Mouse (Mus musculus): ENCODE results near the gene Wscd1.
A peak's percentile ranks its signal among the peaks of the same experiment; 100 is the strongest.

The Wscd1 gene

DNA sequence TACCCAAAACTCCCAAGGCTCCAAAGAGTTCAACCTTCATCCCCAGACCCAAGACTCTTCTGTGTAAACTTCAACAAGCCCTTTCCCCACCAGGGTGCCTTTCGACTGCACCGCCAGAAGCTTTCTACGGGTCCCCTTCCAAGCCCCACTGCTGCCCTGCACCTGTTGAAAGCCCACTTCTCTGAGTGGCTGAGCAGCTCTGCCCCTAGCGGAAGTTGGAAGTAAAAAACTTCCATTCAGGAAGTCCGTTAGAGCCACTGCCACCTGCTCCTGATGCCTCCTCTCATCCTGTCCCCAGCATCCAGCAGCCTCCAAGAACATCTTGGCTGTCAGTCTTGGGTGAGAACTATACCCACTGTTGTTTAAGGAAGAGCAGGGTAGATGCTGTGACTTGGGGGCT, at the start of gene Wscd1:
Gene Wscd1 (plus strand): TSS at position 250 of the 400 bp plus-strand sequence.
- no peak for DNase-seq (ENCODE audit: low read depth, low spot score)

DNA sequence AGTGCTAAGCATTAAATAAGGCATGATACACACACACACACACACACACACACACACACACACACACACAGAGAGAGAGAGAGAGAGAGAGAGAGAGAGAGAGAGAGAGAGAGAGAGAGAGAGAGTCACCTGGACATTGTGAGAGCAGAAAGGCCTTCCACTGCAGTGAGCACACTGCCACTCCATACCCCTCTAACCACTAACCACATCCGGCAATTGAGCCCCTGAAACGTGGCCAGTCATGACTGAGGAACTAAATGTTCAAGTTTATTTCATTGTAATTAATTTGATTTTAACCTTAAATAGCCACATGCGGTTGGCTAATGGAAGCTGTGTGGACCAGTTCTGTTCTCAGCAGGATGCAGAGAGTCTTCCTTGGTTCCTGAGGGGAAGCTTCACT, 21.7 kb upstream of the Wscd1 start:
- no peak for DNase-seq (ENCODE audit: low read depth, low spot score)

DNA sequence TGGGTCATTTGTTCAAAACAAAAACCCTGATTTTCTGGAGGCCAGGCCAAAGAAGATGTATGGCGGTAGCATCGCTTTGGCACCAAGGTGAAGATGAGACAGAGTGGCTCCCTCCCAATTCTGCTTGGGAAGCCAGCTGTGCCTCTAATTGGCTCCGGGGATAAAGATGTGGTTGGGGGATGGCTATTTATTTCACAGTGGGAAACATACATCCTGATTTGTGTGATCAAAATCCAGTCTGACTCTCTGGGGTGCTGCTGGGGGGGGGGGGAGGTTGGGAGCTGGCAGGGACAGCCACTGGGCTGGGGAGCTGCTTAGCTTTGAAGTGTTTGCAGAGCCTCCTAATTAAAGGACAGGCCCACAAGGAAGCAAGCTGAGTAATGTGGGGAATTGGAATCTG, 20.4 kb upstream of the Wscd1 start:
- no peak for DNase-seq (ENCODE audit: low read depth, low spot score)

DNA sequence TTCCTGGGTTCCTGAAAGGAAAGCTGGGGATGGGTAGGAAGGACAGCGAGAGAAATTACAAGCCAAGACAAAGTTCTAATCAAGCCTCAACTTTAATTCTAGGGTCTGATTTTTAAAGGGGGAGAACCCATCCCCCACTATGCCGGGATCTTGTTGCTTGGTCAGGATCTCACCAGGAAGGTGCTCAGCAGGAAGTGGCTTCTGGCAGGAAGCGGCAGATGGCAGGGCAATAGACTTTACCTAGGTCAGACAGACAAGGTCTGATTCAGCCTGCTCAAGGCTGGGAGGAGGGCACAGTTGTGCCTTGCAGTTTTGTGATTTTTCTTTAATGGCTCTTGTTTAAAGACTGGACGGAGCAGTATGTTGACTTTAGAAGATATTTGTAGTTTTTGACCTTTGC, 15.9 kb upstream of the Wscd1 start:
- DNase-seq (ENCODE audit: low read depth, low spot score): no peak

DNA sequence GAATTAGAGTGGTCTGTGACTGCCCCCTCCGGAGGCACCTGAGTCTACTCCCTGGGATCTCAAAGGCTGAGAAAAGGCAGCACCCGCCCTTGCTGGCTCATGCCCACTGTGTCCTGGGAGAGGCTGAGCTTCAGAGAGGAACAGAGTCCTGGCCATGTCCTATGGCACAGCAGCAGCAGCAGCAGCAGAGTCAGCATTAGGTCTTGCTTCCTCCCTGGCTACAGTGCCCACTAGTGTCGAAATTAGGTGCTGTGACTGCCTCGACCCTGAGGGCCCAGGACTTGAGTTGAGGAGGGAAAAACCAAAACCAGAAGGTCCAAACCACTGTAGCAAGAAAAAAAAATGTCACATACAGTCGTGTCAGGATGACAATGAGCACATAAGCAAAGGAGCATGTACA, 12.6 kb upstream of the Wscd1 start:
- DNase-seq (ENCODE audit: low read depth, low spot score): no peak

DNA sequence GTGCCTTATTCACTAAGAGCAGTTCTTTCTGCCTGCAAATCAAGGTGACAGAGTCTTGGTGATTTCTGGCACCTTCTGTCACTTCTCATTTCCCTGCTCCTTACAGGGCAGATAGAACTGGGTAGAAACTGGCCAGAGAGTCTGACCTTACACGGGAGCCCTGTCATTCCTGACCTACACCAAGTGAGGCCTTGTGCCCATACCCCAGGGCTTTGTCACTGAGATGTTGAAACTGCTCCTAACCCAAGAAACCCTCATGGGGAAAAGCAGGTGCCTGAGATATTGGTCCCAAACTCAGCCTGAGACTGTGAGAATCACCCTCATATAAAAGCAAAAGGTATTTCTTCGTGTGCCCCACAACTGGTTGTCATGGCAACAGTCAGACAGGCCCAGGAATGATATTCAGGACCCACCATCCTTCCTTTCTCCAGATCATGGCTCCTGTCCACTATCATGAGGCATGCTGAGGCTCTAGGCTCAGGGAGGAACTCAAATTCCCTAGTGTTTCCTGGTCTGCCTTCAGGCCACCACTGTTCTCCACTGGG, 11.1 kb upstream of the Wscd1 start:
- no peak for DNase-seq (ENCODE audit: low read depth, low spot score)

DNA sequence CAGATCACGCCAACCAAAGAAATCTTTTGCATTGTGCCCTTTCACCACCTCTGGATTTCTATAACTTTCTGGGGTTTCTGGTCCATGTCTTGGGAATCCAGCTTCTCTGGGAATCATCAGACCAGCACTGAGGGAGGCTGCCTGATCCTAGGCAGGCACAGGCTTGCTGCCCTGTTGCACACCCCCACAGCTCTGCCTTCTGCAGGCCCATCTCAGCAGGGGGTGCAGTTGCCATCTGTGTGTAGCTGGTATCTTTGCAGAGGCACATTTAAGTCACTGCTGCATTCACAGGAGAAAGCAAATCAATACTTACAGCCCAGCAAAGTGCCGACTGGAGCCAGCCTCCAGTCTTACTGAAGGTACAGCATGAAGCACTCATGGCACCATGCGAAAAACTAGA, 3.8 kb upstream of the Wscd1 start:
- peak; percentile 65 for DNase-seq (ENCODE audit: low read depth, low spot score)

DNA sequence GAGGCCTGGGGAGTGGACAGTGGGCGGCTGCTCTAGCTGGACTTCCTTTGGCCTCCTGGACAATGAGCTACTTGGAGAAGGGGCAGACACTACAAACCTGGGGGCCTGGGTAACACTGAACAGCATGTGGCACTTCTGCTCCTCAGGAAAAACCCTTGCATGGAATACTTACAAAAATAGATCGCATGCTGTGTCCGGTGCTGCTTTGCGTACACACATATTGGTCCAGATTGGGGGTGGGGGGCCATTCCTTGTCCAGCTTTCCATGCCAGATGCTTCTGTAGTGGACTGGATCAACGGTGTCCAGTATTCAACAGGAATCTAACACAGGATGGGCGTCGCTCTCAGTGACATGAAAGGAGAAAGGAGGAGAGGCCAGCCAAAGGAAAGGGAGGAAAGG, 2.0 kb upstream of the Wscd1 start:
- no peak for DNase-seq (ENCODE audit: low read depth, low spot score)

DNA sequence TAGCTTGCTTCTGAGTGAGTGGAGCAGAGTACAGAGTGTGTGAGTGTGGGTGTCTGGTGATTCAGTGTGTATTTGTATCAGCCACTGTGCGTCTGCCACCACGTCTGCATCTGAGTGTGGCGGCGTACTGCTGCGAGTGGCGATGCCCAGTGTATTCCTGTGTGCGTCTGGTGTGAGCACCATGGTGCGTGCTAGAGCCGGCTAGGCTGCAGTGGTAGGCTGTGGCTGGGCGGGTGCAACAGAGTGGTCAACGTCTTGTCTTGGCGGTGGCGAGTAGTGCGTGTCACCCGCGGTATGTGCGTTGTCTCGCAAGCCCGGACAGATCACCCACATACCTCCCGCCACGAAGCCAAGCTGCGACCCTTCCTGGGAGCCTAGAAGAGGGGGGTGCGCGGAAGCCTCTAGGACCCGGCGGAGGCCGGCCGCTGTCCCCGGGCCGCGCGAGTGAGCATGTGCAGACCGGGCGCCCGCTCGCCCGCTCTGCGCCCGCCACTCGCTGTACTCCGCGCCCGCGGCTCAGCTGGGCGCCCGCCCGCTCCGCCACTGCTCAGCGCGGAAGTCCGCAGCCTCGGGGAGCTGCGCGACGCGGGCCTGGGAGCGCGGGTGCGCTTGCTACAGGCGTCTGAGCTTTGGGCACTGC, 934 bp downstream of the Wscd1 start:
- DNase-seq (ENCODE audit: low read depth, low spot score): no peak

DNA sequence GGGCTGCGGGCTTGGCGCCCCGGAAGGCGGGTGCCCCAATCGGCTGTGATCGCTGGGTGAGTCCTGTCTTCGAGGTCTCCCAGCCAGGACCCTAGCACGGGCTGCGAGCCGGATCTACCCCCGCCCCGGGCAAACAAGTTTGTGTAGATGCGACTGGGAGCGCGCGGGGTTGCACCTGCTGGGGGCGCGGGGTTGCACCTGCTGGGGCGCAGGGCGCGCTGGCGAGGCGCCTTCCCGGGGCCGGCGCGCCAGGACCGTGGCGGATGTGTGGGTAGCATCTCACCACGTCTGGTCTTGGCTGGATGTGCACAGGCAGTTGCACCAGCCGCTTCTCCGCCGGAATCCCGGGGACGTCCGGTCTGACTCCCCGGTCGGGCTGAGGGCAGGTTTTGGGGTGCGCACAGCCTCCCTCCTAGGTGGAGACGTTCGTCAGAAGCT, 1.5 kb downstream of the Wscd1 start:
- no peak for DNase-seq (ENCODE audit: low read depth, low spot score)

DNA sequence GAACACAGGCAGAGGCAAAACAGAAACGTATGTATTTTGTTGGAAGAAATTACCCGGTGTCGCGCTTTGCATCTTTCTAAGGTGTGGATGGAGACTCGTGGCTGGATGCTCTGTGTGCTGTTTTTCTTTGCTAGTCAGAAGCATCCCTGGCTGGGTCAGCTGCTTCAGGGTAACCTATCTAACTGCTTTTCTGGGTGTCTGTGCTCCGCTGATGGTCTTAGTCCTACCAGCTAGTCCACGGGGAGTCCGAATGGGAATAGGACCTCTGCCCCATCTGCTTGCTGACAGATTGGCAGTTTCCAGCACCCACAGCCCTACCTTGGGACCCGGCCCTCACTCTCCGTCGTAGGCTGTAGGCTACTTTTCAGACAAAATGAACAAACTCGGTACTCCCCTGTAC, 2.0 kb downstream of the Wscd1 start:
- DNase-seq (ENCODE audit: low read depth, low spot score): no peak

DNA sequence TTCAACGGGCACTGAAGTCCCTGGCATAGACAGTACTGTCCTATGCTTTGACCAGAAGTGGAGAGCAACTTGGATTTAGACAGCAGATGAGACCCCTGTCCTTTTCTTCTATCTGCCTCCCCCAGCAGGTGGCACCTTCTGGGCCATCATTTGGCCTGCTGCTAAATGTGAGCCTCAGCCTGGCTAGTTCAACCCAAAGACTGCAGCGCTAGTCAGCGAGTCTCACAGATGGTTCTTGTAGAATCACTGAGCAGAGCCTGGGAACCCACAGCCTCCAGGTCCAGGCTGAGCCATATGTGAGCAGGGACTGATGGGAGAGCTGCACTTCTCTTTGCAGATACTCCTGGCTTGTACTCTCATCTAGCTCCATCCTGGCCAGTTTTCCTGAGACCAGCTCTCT, 2.9 kb downstream of the Wscd1 start:
- DNase-seq (ENCODE audit: low read depth, low spot score): no peak

DNA sequence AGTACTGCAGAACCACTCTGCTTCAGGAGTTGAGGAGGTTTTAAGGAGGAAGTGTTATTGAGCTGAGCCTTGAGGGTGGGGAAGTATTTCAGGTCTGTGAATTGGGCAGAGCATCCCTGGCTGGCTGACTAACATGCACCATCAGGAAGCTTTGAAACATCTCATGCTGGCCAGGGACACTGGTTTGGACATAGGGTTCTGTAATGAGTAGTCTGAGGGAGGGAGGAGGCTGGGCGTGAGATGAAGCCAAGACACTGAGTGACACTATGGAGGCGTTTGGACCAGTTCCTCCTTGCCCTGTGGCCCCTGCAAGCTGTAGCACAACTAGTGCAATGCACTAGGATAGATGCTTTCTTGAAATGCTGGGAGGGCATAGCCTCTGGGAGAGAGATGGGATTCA, 5.4 kb downstream of the Wscd1 start:
- no peak for DNase-seq (ENCODE audit: low read depth, low spot score)

DNA sequence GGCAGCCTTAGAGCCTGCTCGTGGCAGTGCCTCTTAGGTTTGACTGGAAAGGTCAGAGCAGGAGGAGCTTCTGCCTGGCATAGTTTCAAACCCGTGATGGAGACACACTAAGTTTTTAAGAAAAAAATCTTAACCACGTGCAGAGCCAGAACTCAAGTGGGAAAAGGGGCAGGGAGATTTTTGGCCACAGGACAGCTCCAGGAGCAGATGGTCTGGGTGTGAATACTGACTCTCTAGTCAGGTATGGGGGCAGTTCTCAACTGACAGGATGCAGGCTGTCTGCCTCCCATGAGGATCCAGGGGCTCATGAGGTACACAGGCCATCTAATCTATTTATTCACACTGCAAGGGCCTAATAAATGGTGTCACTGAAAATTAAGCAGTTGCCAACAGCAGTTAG, 6.6 kb downstream of the Wscd1 start:
- no peak for DNase-seq (ENCODE audit: low read depth, low spot score)

DNA sequence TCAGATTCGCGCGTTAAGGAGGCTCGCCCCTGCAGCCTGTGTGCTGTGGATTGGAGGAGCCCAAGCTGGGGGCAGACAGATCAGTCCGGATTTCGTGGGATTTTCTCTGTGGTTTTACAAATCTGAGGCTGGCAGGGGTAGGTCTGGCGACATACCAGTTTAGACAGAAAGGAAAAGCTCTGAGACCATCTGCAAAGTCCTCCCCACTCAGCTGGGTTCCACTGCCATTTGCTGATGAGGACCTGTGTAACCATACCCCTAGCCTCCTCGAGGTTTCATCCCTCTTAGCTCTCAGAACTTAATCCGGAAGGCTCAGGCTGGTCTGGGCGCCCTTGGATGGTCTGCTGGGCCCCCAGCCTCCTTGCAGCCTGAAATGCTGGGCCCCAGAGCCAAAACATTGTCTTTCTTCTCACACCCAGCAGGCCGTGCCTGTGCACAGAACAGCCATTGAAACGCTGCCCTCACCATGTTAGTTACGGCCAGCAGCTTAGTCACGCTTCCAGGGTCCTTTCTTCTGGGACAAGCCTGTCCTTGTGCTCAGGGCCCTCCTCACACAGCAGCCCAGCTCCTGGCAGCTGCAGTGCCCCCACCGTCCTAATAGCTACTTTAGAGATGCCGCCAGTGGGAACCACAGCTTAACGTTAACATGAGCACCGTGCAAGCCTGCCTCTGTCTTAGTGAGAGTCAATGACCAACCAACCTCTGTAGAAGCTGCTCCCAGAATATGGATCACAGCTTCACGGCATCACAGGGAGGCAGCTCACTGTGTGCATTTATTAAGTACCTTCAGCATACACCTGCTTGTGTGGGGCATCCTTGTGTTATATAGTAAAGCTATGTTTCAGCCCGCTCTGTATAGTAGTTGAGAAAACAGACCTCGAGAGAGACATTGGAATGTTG, 8.7 kb downstream of the Wscd1 start:
- DNase-seq (ENCODE audit: low read depth, low spot score): peak; percentile 81

DNA sequence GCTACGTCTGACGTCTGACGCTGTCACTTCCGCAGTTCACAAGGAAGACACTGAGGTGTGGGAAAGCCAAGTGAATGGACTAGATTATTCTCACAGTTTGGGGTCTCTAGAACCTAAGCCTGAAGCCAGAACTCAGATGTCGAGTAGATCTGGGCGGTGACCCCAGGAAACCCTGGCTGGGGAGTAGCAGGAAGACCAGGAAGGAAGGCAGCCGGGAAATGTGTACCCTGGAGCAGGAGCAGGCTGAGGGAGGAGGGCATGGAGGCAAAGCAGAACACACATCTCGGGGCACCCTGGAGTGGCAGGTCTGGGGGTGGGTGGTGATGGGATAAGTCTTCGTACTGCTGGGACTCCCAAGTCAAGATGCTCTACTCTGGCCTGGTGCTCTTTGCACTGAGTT, 11.3 kb downstream of the Wscd1 start:
- no peak for DNase-seq (ENCODE audit: low read depth, low spot score)

DNA sequence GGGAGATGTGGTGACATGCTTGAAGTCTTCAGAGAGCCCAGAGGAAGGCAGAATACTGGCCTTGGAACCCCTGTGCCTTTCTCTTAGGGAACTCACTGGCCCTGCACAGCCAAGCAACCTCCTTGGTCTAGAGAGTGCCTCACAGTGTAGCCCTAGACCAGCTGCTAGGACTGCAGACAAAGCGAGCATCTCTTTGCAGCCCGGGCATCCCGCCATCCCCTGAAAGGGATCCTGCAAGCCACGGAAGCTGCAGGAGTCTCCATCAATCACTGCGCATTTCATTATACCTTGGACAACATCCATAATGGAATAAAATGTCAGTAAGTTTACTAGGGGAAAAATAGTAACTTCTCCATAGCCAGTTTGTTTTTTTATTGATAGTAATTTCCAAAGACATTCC, 13.4 kb downstream of the Wscd1 start:
- no peak for DNase-seq (ENCODE audit: low read depth, low spot score)

DNA sequence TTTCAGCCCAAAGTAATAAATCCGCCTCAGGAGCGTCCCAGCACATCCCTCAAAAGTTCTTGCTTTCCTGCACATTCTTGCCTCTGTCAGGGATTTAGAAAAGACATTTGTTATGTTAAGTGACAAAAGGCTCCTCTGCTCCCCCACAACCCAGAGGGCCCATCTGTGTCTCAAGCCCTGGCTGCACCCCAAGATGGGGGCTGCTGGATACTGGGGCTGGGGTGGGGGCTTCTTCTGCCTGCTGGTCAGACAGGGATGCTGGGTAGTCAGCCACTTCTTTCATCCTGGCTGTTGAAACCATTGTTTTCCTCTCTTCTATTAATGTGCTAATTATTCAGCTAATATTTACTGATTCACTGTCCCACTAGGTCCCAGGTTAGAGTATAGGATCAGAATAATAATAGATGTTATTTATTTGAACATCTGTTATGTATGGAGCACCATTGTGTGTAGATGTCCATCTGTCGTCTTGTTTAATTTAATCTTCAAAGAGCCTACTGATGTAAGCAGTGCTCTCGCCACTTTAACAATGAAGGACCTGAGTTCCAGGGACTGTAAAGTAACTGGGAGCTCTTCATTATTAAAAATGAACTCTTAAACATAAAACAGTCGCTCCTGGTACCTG, 14.0 kb downstream of the Wscd1 start:
- DNase-seq (ENCODE audit: low read depth, low spot score): no peak

DNA sequence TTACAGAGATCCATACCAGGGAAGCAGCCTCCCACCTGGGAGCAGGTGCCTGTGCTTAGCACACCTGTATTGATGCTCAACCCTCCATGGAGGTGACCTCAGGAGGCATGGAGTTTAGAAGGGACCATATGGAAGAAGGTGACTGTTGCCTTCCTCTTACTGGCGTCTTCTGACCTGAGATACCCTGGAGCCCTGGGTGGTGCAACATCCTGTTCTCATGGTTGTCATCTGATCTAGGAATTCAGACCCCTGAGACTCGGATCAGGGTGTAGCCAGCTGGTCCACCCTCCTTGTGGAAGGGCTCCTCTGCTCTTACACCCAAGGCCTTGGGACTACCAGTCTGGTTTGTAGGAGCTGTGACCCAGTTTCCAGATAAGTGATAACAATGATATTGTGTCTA, 15.0 kb downstream of the Wscd1 start:
- DNase-seq (ENCODE audit: low read depth, low spot score): no peak

DNA sequence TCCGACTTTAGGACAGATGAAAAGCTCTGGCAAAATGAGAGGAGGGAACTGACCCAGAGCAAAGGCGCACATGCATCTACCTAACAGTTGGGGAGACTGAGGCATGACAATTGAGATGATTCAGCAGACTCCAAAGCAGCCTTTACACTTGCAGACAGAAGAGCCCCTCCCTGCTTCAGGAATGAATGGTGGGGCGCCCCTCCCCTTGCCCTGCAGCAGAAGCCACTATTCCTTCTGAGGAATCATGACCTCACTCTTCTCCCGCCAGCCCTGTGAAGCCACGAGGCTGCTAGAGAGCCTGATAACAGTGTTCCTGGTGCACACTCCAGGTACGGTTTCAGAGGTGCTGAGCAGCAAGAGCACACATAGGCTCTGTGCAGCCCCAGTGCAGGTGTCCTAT, 15.6 kb downstream of the Wscd1 start:
- DNase-seq (ENCODE audit: low read depth, low spot score): no peak

DNA sequence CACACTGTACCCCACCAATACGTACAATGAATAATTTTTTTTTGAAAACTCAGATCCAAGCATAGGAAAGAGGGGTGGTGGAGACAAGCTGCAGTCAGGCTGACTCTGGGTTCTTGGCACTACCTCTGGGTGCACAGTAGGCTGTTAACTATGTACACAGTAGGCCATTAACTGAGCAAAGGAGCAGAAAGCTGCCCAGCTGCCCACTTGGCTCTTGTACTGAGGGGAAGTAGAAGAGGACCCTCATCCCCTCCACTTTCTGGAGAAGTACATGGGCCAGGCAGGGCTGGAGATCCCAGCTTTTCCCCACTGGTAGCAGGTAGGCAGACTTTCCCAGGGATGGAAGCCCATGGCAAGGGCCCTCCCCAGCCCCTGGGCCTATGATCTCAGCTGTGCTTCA, 16.7 kb downstream of the Wscd1 start:
- no peak for DNase-seq (ENCODE audit: low read depth, low spot score)

DNA sequence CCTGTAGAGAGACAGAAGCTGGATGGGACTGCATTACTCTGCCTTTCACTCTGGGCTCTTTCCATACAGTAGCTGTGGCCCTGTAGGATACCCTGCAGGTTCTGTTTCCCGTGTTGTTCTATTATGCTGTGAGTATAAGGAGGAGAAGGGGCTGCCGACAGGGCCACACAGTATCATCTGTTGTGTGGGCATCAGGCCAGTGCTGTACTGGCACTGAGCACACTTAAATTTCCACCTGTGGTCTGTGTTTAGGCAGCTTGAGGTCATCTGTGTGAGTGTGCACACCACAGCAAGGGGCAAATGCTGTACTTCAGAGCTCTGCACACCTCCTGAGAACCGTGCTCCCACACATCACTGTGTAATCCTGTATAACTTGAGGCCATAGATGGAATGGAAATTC, 18.0 kb downstream of the Wscd1 start:
- no peak for DNase-seq (ENCODE audit: low read depth, low spot score)

DNA sequence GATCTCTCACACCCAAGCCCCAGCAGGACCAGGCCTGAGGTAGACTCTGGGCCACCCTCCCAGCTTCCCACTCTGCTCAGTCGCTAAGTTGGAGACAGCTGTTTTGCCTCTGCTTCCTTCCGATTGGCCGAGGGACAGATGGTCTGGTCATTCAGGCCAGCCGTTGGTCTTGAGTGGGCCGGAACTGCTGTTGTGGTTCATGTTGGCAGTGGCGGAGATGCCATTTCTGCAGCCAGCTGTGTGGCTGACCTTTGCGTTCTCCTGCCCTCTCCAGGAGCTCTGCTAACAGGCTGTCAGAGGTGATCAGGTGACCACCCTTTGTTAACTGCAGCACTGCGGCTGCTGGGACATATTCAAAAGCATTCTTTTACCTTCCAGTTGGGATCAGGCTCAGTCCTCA, 20.0 kb downstream of the Wscd1 start:
- no peak for DNase-seq (ENCODE audit: low read depth, low spot score)
